Mouse (Mus musculus) heart, adult 9 months (tissue): ENCODE results near the gene Atp2b2.
"Not testable (repeated sequence)": the region's sequence is repeated elsewhere in the genome, so short reads cannot be mapped to it uniquely, and the experiment has no call there.

Source experiments
- DNase-seq, 2 experiments: peaks; one replicate each; pipeline ENCODE4 v3.0.0; 2022; ENCODE audit warnings: low spot score in 2 of 2

Atp2b2 gene

DNA sequence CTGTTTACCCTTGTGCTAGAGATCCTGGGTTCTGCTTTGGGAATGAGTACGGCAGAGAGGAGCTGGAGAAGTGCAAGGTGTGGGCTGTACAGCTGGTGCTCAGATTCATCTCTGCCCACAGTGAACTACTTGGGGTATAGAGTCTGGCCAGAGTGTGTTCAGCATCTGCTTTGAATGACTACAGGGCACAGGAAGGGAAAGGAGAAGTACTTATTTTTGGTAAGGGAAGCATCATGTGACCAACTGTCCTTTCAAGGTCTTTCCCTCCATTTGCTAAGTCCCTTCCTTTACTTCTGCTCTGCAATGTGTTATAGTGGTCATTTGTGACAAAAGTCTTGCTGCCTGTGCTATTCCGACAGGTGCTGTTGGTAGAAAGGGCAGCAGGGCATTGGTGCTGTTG is 328.1 kb downstream of the Atp2b2 start:
- DNase-seq = peak in 1 of 2 experiments; percentile 32

DNA sequence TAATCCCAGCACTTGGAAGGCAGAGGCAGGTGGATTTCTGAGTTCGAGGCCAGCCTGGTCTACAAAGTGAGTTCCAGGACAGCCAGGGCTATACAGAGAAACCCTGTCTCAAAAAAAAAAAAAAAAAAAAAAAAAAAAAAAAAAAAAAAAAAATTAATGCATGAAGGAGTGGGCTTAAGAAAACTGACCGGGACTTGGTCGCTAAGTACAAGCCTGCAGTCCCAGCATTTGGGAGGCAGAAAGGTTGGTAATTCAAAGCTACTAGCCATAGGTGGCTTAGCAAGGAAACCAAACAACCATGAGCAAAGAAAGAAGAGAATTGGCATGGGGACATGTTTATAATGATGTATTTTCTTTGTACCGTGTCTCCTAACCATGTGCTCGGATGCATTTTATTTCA is 329.0 kb downstream of the Atp2b2 start:
- DNase-seq = not testable (repeated sequence)

DNA sequence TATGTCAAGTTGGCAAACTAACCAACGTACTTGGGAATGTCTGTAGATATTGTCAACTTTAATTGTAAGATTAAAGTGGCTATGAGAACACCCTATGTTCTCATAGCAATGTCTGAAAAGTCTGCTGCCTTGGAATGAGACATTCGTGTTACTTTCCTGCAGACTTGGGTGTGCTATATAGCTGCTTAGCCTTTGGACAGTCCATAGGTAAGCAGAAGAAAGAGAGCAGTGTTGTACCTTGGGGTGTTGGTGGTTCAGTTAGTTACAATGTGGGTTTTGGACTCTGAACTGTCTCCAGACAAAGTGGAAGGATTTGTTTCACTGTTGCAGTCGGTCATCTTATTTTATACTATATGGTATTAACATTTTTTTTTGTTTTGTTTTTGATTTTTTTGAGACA is 329.7 kb downstream of the Atp2b2 start:
- no peak for DNase-seq

DNA sequence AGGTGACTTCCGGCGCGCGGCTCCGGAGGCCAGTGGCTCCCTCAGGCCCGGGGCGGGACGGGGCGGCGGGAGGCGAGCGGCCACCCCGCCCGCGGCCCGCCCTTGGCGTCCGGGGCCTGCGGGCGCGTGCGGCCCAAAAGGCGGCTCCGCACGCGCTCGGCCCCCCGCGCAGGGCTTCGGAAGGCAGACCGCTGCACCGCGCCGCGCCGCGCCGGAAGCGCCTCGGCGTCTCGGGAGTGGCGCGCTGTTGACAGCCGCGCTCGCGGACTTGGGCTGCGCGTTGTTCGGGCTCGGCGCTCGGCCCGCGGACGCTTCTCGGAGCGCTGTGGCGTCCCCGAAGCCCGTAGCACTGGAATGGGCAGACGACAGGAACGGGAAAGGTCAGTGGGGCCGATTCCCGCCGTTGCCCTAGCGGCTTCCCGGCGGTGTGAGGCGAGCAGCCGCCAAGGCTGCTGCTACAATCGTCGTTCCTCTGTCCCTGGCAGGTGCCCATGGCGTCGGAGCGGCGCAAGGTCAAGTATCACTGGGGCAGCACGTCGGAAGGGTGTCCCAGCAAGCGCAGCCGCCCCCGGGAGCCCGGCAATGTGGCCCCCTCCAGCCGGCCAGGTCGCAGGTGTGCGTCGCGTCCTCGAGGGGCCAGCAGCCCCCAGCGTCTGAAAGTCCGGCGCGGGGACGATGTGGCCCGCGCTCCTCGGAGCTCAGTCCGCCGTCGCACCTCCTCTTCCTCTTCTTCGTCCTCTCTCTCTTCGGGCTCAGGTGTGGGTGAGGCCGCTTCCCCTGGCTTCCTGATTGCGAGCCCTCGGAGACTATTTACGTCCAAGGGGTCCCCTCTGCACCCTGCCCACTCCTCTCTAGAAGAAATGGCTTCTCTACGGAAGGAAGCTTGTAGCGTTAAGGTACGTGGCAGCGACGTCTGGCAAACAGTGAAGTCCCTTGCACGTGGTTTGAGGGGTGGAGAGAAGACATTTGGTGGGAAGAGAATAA is 344.9 kb downstream of the Atp2b2 start:
- DNase-seq = peak in 1 of 2 experiments; percentile 35

DNA sequence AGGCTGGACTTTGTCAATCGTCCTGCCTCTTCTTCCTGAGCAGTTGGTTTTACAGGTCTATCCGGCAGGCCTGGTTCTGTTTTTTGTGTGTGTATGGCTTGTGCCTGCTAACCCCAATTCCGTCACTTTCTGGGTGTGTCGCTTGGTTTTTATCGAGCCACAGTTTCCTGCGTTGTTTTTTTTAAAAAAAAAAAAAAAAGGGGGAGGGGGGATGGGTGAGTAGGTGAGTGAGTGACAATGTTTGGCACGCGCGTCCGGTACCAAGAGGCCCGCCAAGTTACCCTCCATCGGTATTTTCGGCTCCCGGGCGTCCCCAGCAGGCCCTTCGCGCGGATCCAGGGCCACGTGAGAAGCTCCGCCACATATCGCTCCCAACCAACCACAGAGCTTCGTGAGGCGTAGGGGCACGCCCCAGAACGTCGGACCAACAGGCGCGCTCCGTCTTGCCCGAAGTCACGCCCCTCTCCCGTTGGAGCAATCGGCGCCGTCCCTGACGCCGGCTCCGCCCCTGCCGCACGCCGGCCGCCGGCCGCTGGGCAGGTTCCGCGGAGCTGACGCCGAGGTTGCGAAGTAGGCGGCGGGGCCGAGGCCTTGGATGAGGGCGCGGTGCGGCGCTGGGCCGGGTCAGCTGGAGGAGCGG is 345.7 kb downstream of the Atp2b2 start, which contains the start of gene Tatdn2:
Gene Tatdn2 (plus strand): TSS at position 469 of the 640 bp plus-strand sequence.
- DNase-seq = peak; percentile 98 to 99

DNA sequence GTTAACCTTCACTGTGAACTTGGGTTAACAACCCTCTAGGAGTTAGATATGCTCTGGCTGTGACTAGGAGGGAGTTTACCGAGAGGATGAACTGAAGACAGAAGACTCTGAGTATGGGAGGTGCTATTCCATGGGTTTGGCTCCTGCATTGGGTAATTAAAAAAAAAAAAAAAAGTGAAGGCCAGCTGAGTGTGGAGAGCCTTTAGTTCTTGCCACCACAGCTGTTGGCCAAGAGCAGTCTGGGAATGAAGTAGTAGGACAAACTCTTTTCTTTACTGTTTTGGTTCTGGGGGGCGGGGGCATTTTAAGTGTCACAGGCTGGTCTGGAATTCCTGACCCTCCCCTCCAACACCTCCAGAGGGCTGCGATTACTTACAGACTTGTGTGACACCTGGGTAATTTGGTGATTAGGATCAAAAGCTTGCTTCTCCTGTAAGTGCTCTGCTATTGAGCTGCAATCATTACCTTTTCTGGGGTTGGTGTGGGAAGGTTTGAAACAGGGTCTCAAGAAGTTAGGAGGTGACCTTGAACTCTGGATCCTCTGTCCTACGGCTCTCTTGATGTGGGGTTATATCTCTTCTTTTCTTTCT is 346.6 kb downstream of the Atp2b2 start:
- peak in 1 of 2 experiments; percentile 9 for DNase-seq

DNA sequence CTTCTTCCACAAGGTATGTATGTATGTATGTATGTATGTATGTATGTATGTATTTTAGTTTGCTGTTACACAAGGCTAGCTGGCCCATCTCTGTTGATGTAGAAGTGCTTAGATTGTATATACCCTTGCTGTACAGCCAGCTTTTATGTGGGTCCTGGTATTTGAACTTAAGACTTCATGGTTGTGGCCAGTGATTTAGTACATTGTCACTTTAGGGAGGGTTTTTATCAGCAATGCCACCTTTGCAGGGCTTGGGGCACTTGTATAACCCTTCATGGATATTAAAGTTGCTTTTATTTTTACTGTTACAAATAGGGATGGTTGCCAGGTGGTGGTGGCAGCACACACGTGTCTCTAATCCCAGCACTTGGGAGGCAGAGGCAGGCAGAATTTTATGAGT is 347.2 kb downstream of the Atp2b2 start:
- DNase-seq = no peak
